Mouse (Mus musculus): ENCODE results near the gene Tmem110.

- TF ChIP-seq CTCF (IDR thresholded peaks at IDR 0.05; ENCODE audit: low read depth, low read length) (no peak), POLR2A (IDR thresholded peaks at IDR 0.05; ENCODE audit: borderline replicate concordance, low read depth, low read length) (no peak)
These were observed 45.1 kb downstream of the Tmem110 start for GRCm38 (mm10) chr14:30870206-30871147.
